Mouse (Mus musculus): ENCODE results near the gene Fbn1. TPM values are rescaled to one million over a fixed set of nuclear protein-coding genes. Genes with fewer than 3 reads are reported as not detected.

Fbn1 gene
- polyA plus RNA-seq, 1 experiment from 2014 or later = 3.2 TPM

- WGBS = 92% methylated on average over 15 of the region's 15 CpGs
- Histone ChIP-seq H3K4me1 (no peaks in the 10 kb centered on the region), H3K36me3 (0 out of 2 replicates have a peak, but pooled peaks cover 3% of the 10 kb centered on the region), H3K9me3 (replicated peaks) (no peaks in the 10 kb centered on the region), H3K27me3 (replicated peaks) (no peaks in the 10 kb centered on the region), H3K27ac (replicated peaks) (no peak overlapping the region), H3K9ac (replicated peaks) (no peak overlapping the region), H3K4me2 (no peak overlapping the region), H3K4me3 (replicated peaks) (no peak overlapping the region)
- ATAC-seq (ENCODE audit: low FRiP score) = no peak
Measured at GRCm38 (mm10) chr2:125412351-125412750, 95.4 kb downstream of the Fbn1 start.

GRCm38 (mm10) chr2:125411777-125412176 is 96.0 kb downstream of the Fbn1 start:
- WGBS = 86% methylated on average over 3 of the region's 3 CpGs

GRCm38 (mm10) chr2:125404509-125405105 is 103.2 kb downstream of the Fbn1 start:
- WGBS = 90% methylated on average over 4 of the region's 4 CpGs
- Histone ChIP-seq H3K4me2 (no peak overlapping the region), H3K4me3 (replicated peaks) (no peak overlapping the region), H3K36me3 (no peaks in the 10 kb centered on the region), H3K9me3 (replicated peaks) (no peaks in the 10 kb centered on the region), H3K27ac (replicated peaks) (no peak overlapping the region), H3K9ac (replicated peaks) (no peak overlapping the region), H3K27me3 (replicated peaks) (no peaks in the 10 kb centered on the region), H3K4me1 (no peaks in the 10 kb centered on the region)
- no peak for ATAC-seq (ENCODE audit: low FRiP score)

More at GRCm38 (mm10) chr2:125411777-125412176, 96.0 kb downstream of the Fbn1 start:
- Histone ChIP-seq H3K27me3 (replicated peaks) (no peaks in the 10 kb centered on the region), H3K36me3 (0 out of 2 replicates have a peak, but pooled peaks cover 3% of the 10 kb centered on the region), H3K4me3 (replicated peaks) (no peak overlapping the region), H3K4me1 (no peaks in the 10 kb centered on the region), H3K9ac (replicated peaks) (no peak overlapping the region), H3K9me3 (replicated peaks) (no peaks in the 10 kb centered on the region), H3K4me2 (no peak overlapping the region), H3K27ac (replicated peaks) (no peak overlapping the region)
- ATAC-seq (ENCODE audit: low FRiP score) = no peak

- H3K9me3 ChIP-seq (replicated peaks) = no peaks in the 10 kb centered on the region
- H3K27me3 ChIP-seq (replicated peaks) = no peaks in the 10 kb centered on the region
- no peak overlapping the region for H3K27ac ChIP-seq (replicated peaks)
- no peak overlapping the region for H3K4me3 ChIP-seq (replicated peaks)
- H3K36me3 ChIP-seq = no peaks in the 10 kb centered on the region
- H3K9ac ChIP-seq (replicated peaks) = no peak overlapping the region
- H3K4me1 ChIP-seq = no peaks in the 10 kb centered on the region
- ATAC-seq (ENCODE audit: low FRiP score) = no peak
- WGBS = 85% methylated on average over 1 of the region's 1 CpGs
- H3K4me2 ChIP-seq = no peak overlapping the region
Measured at GRCm38 (mm10) chr2:125402276-125402675, 105.5 kb downstream of the Fbn1 start.

GRCm38 (mm10) chr2:125400121-125400520 is 107.7 kb downstream of the Fbn1 start:
- Histone ChIP-seq H3K4me2 (no peak overlapping the region), H3K27ac (replicated peaks) (no peak overlapping the region), H3K27me3 (replicated peaks) (no peaks in the 10 kb centered on the region), H3K4me3 (replicated peaks) (no peak overlapping the region), H3K9ac (replicated peaks) (no peak overlapping the region), H3K36me3 (peaks cover 4% of the 10 kb centered on the region; the same call in 1 of the 2 replicates), H3K4me1 (no peaks in the 10 kb centered on the region), H3K9me3 (replicated peaks) (no peaks in the 10 kb centered on the region)
- WGBS = 88% methylated on average over 2 of the region's 3 CpGs
- ATAC-seq (ENCODE audit: low FRiP score) = no peak

GRCm38 (mm10) chr2:125397796-125398195 is 110.0 kb downstream of the Fbn1 start:
- H3K27ac ChIP-seq (replicated peaks) = no peak overlapping the region
- H3K36me3 ChIP-seq = peaks cover 4% of the 10 kb centered on the region; the same call in 1 of the 2 replicates
- 89% methylated on average over 7 of the region's 7 CpGs for WGBS
- no peaks in the 10 kb centered on the region for H3K9me3 ChIP-seq (replicated peaks)
- H3K9ac ChIP-seq (replicated peaks) = no peak overlapping the region
- ATAC-seq (ENCODE audit: low FRiP score) = no peak
- H3K4me1 ChIP-seq = no peaks in the 10 kb centered on the region
- no peaks in the 10 kb centered on the region for H3K27me3 ChIP-seq (replicated peaks)
- H3K4me3 ChIP-seq (replicated peaks) = no peak overlapping the region
- no peak overlapping the region for H3K4me2 ChIP-seq

- Histone ChIP-seq H3K4me3 (replicated peaks) (no peak overlapping the region), H3K9ac (replicated peaks) (no peak overlapping the region), H3K27me3 (replicated peaks) (no peaks in the 10 kb centered on the region), H3K27ac (replicated peaks) (no peak overlapping the region), H3K36me3 (peaks cover 4% of the 10 kb centered on the region; the same call in 1 of the 2 replicates), H3K9me3 (replicated peaks) (no peaks in the 10 kb centered on the region), H3K4me2 (no peak overlapping the region), H3K4me1 (no peaks in the 10 kb centered on the region)
- ATAC-seq (ENCODE audit: low FRiP score) = no peak
- 97% methylated on average over 9 of the region's 9 CpGs for WGBS
Measured at GRCm38 (mm10) chr2:125394428-125395101, 113.2 kb downstream of the Fbn1 start.

GRCm38 (mm10) chr2:125391582-125391981 is 116.2 kb downstream of the Fbn1 start:
- Histone ChIP-seq H3K9ac (replicated peaks) (no peak overlapping the region), H3K36me3 (peaks cover 8% of the 10 kb centered on the region; the same call in 1 of the 2 replicates), H3K9me3 (replicated peaks) (no peaks in the 10 kb centered on the region), H3K4me3 (replicated peaks) (no peak overlapping the region), H3K4me2 (no peak overlapping the region), H3K27ac (replicated peaks) (no peak overlapping the region), H3K27me3 (replicated peaks) (no peaks in the 10 kb centered on the region), H3K4me1 (no peaks in the 10 kb centered on the region)
- whole genome bisulfite sequencing = 91% methylated on average over 6 of the region's 6 CpGs
- ATAC-seq (ENCODE audit: low FRiP score) = no peak

- Histone ChIP-seq H3K9me3 (replicated peaks) (no peaks in the 10 kb centered on the region), H3K27me3 (replicated peaks) (no peaks in the 10 kb centered on the region), H3K36me3 (peaks cover 5% of the 10 kb centered on the region; the same call in 1 of the 2 replicates), H3K4me2 (no peak overlapping the region), H3K4me3 (replicated peaks) (no peak overlapping the region), H3K4me1 (no peaks in the 10 kb centered on the region), H3K9ac (replicated peaks) (no peak overlapping the region), H3K27ac (replicated peaks) (no peak overlapping the region)
- WGBS = 93% methylated on average over 10 of the region's 10 CpGs
- ATAC-seq (ENCODE audit: low FRiP score) = no peak
Measured at GRCm38 (mm10) chr2:125389796-125390195, 118.0 kb downstream of the Fbn1 start.

GRCm38 (mm10) chr2:125386221-125386965 is 121.4 kb downstream of the Fbn1 start:
- no peaks in the 10 kb centered on the region for H3K9me3 ChIP-seq (replicated peaks)
- H3K9ac ChIP-seq (replicated peaks) = no peak overlapping the region
- H3K27me3 ChIP-seq (replicated peaks) = no peaks in the 10 kb centered on the region
- no peak overlapping the region for H3K4me2 ChIP-seq
- ATAC-seq (ENCODE audit: low FRiP score) = no peak
- WGBS = 85% methylated on average over 7 of the region's 7 CpGs
- H3K4me3 ChIP-seq (replicated peaks) = no peak overlapping the region
- H3K27ac ChIP-seq (replicated peaks) = no peak overlapping the region
- peaks cover 5% of the 10 kb centered on the region; the same call in 1 of the 2 replicates for H3K36me3 ChIP-seq
- H3K4me1 ChIP-seq = no peaks in the 10 kb centered on the region

- no peak overlapping the region for H3K4me3 ChIP-seq (replicated peaks)
- H3K4me1 ChIP-seq = no peaks in the 10 kb centered on the region
- no peak overlapping the region for H3K9ac ChIP-seq (replicated peaks)
- 74% methylated on average over 4 of the region's 4 CpGs for WGBS
- no peaks in the 10 kb centered on the region for H3K9me3 ChIP-seq (replicated peaks)
- ATAC-seq (ENCODE audit: low FRiP score) = no peak
- no peaks in the 10 kb centered on the region for H3K27me3 ChIP-seq (replicated peaks)
- no peak overlapping the region for H3K4me2 ChIP-seq
- peaks cover 5% of the 10 kb centered on the region; the same call in 1 of the 2 replicates for H3K36me3 ChIP-seq
- no peak overlapping the region for H3K27ac ChIP-seq (replicated peaks)
Measured at GRCm38 (mm10) chr2:125384941-125385340, 122.9 kb downstream of the Fbn1 start.
